In genomic region chr8:79563101-79563500, GRCm38 (mm10) we compare ENCODE assay signal across 25 mouse cellular contexts.
DNase-seq lines count a peak whose midpoint lies in the region; ATAC-seq and TF ChIP-seq lines count a peak whose summit lies in the region.
"Had no signal": no experiment of that assay in that cellular context is flagged by ENCODE, and none has a peak within 500 bp of the region (broad histone marks: within the 10 kb centered on the region; RNA-seq: fewer than 3 reads in every experiment).

No protein-coding gene starts in this region.

- H3K9me3 ChIP-seq in heart, embryonic 10.5 days, result no peaks in the 10 kb centered on the region
- 0 out of 2 replicates have a peak, but pooled peaks cover 3% of the 10 kb centered on the region for H3K9me3 ChIP-seq in heart, embryonic 14.5 days (ENCODE audit: control insufficient read depth, low read length)
- no peaks in the 10 kb centered on the region for H3K9me3 ChIP-seq in heart, postnatal 0 days (replicated peaks; ENCODE audit: control insufficient read depth, low read length)
- H3K9me3 ChIP-seq: embryonic facial prominence, embryonic 12.5 days; forebrain, embryonic 12.5 days; forebrain, embryonic 15.5 days; G1E; hindbrain, embryonic 12.5 days; hindbrain, embryonic 15.5 days had no signal

- no peaks in the 10 kb centered on the region for H3K27me3 ChIP-seq in heart, embryonic 10.5 days (ENCODE audit: insufficient read depth, poor library complexity, severe bottlenecking)
- H3K27me3 ChIP-seq in heart, embryonic 14.5 days (ENCODE audit: control insufficient read depth, insufficient read depth, low read length), result no peaks in the 10 kb centered on the region
- H3K27me3 ChIP-seq in heart, postnatal 0 days (ENCODE audit: control insufficient read depth, insufficient read depth, low read length), result no peaks in the 10 kb centered on the region
- H3K27me3 ChIP-seq: CH12.LX; embryonic facial prominence, embryonic 12.5 days; forebrain, embryonic 12.5 days; forebrain, embryonic 15.5 days; hindbrain, embryonic 12.5 days; hindbrain, embryonic 15.5 days; Patski had no signal

- 81% methylated on average over 6 of the region's 6 CpGs for WGBS in heart, embryonic 10.5 days
- WGBS in heart, embryonic 14.5 days, result 76% methylated on average over 6 of the region's 6 CpGs
- 69% methylated on average over 6 of the region's 6 CpGs for WGBS in heart, postnatal 0 days

- H3K4me2 ChIP-seq in heart, embryonic 14.5 days (ENCODE audit: low read length), result no peak overlapping the region
- H3K4me2 ChIP-seq in heart, postnatal 0 days (ENCODE audit: low read depth, low read length), result no peak overlapping the region
- H3K4me2 ChIP-seq: embryonic facial prominence, embryonic 12.5 days; forebrain, embryonic 12.5 days; forebrain, embryonic 15.5 days; hindbrain, embryonic 12.5 days; hindbrain, embryonic 15.5 days had no signal

- no peak for TF ChIP-seq CTCF in gastrocnemius, adult 2 months (IDR thresholded peaks at IDR 0.05)
- TF ChIP-seq CTCF in heart, postnatal 0 days (IDR thresholded peaks at IDR 0.05; ENCODE audit: low read depth), result no peak

- no peak overlapping the region for H3K4me3 ChIP-seq in gastrocnemius, adult 2 months
- H3K4me3 ChIP-seq in heart, embryonic 10.5 days, result no peak overlapping the region
- no peak overlapping the region for H3K4me3 ChIP-seq in heart, embryonic 14.5 days (ENCODE audit: control insufficient read depth in 1 of 2, insufficient read depth in 1 of 2, low read depth in 1 of 2, low read length in 2 of 2)
- no peak overlapping the region for H3K4me3 ChIP-seq in heart, postnatal 0 days (ENCODE audit: low read depth, low read length)
- H3K4me3 ChIP-seq: embryonic facial prominence, embryonic 12.5 days; erythroblast, embryonic 14.5 days; forebrain, embryonic 12.5 days; forebrain, embryonic 15.5 days; hindbrain, embryonic 12.5 days; hindbrain, embryonic 15.5 days had no signal

- peak overlapping the region; percentile 87; the same call in 1 of the 2 replicates for H3K27ac ChIP-seq in gastrocnemius, adult 2 months
- H3K27ac ChIP-seq in heart, embryonic 10.5 days, result peak overlapping the region; percentile 88; the same call in 1 of the 2 replicates
- H3K27ac ChIP-seq in heart, embryonic 14.5 days (replicated peaks in 1 of 2; ENCODE audit: control insufficient read depth in 1 of 2, insufficient read depth in 1 of 2, low read depth in 2 of 2, low read length in 2 of 2), result peak overlapping the region; percentile 62 to 98
- peak overlapping the region; percentile 96; the same call in 1 of the 2 replicates for H3K27ac ChIP-seq in heart, postnatal 0 days (ENCODE audit: low read depth)
- H3K27ac ChIP-seq: embryonic facial prominence, embryonic 12.5 days; forebrain, embryonic 12.5 days; forebrain, embryonic 15.5 days; hindbrain, embryonic 12.5 days; hindbrain, embryonic 15.5 days; kidney, postnatal 0 days had no signal

- TF ChIP-seq EP300 in heart, postnatal 0 days (IDR thresholded peaks at IDR 0.05; ENCODE audit: low read depth), result no peak

- DNase-seq in gastrocnemius, adult 2 months, result no peak
- no peak for DNase-seq in gastrocnemius, postnatal 14 days
- peak; percentile 72 for DNase-seq in heart, embryonic 10.5 days (ENCODE audit: low spot score)
- no peak for DNase-seq in heart, postnatal 10 days
- DNase-seq in heart, postnatal 14 days, result no peak
- no peak for DNase-seq in heart, postnatal 0 days (ENCODE audit: low spot score)
- DNase-seq in heart, postnatal 25 days (ENCODE audit: low spot score), result no peak
- DNase-seq: adrenal gland, postnatal 10 days; adrenal gland, postnatal 36 days; B cell, adult 2 months; cerebellum, adult 18-20 months; cerebellum, adult 9-10 months; kidney, adult 2 months had no signal

- no peak overlapping the region for H3K9ac ChIP-seq in heart, embryonic 14.5 days (ENCODE audit: low read length)
- H3K9ac ChIP-seq in heart, postnatal 0 days (replicated peaks; ENCODE audit: low read depth, low read length), result no peak overlapping the region
- H3K9ac ChIP-seq: embryonic facial prominence, embryonic 12.5 days; forebrain, embryonic 12.5 days; forebrain, embryonic 15.5 days; hindbrain, embryonic 12.5 days; hindbrain, embryonic 15.5 days had no signal

- H3K4me1 ChIP-seq in heart, embryonic 10.5 days, result peaks cover 5% of the 10 kb centered on the region
- peaks cover 8 to 25% of the 10 kb centered on the region in 2 experiments for H3K4me1 ChIP-seq in heart, embryonic 14.5 days (ENCODE audit: control insufficient read depth in 2 of 2, insufficient read depth in 2 of 2, low read length in 2 of 2)
- peaks cover 9% of the 10 kb centered on the region for H3K4me1 ChIP-seq in heart, postnatal 0 days (ENCODE audit: control insufficient read depth, insufficient read depth)

- no peak for ATAC-seq in heart, embryonic 14.5 days (ENCODE audit: insufficient number of reproducible peaks, insufficient read depth, low FRiP score, low read depth)
- ATAC-seq in heart, postnatal 0 days (ENCODE audit: insufficient read depth, low read depth), result no peak
- ATAC-seq: forebrain, embryonic 15.5 days; intestine, postnatal 0 days; Patski had no signal

- H3K36me3 ChIP-seq in heart, embryonic 10.5 days, result no peaks in the 10 kb centered on the region
- no peaks in the 10 kb centered on the region for H3K36me3 ChIP-seq in heart, embryonic 14.5 days (ENCODE audit: control insufficient read depth, insufficient read depth, low read length)
- no peaks in the 10 kb centered on the region for H3K36me3 ChIP-seq in heart, postnatal 0 days (replicated peaks; ENCODE audit: control insufficient read depth, insufficient read depth, low read length)
- H3K36me3 ChIP-seq: embryonic facial prominence, embryonic 12.5 days; forebrain, embryonic 12.5 days; forebrain, embryonic 15.5 days; G1E; hindbrain, embryonic 12.5 days; hindbrain, embryonic 15.5 days had no signal

- intact Hi-C loops in gastrocnemius, adult 2 months (cut with DNase I), result loop anchor here (5.0 to 10.0 kb wide), 2 partner anchors 228 to 536 kb away; partner anchors contain the start of gene Zfp827
- intact Hi-C loops in gastrocnemius, postnatal 14 days (cut with DNase I; ENCODE audit: low total_unique reads), result no loop called here
- intact Hi-C loops in heart, postnatal 10 days (cut with DNase I), result loop anchor here (2.0 to 5.0 kb wide), 3 partner anchors 61 to 266 kb away; partner anchors contain the start of gene Smad1
- intact Hi-C loops in heart, postnatal 14 days (cut with DNase I), result loop anchor here (2.0 to 5.0 kb wide), 2 partner anchors 66 to 164 kb away; partner anchors contain the start of gene Smad1
- intact Hi-C loops in heart, postnatal 25 days (cut with DNase I), result loop anchor here (5.0 kb wide), 1 partner anchor 266 kb away; no protein-coding TSS in a partner anchor
